Mouse (Mus musculus) megakaryocyte progenitor cell, adult 5-6 weeks (primary cell): ENCODE measurements around the gene Clec3a. TPM values are rescaled to one million over a fixed set of nuclear protein-coding genes. Genes with fewer than 3 reads are reported as not detected.

Experiments
- ATAC-seq: replicated peaks from 2 replicates; pipeline ENCODE4 v1.8.0; 2016; ENCODE audit warnings: mild to moderate bottlenecking, moderate TSS enrichment, inconsistent platforms; ENCODE audit not compliant: poor library complexity
- total RNA-seq, 2 experiments: library from RNA; stranded (forward) in 1 of 2; stranded (reverse) in 1 of 2; fragments of 157-497, 149-512 nt in 1 of 2; fragments of 200-1000 nt in 1 of 2; gene quantifications; 2 replicates each; pipeline versions ENCODE4 v1.2.3 to v1.2.4; 2015 to 2017

Gene Clec3a
- total RNA-seq, 2 experiments from 2014 or later: not detected

GRCm38 (mm10) chr8:114455953-114456352 lies 38.1 kb downstream of the Clec3a start:
- no peak for ATAC-seq

- no peak for ATAC-seq
Measured at GRCm38 (mm10) chr8:114458113-114458784, 40.4 kb downstream of the Clec3a start.

GRCm38 (mm10) chr8:114460600-114460999 lies 42.7 kb downstream of the Clec3a start:
- peak; percentile 57 for ATAC-seq

GRCm38 (mm10) chr8:114462591-114462990 lies 44.7 kb downstream of the Clec3a start:
- ATAC-seq: no peak

GRCm38 (mm10) chr8:114463305-114463704 lies 45.4 kb downstream of the Clec3a start:
- ATAC-seq: no peak; the same call in 1 of the 2 replicates

- ATAC-seq: no peak
Measured at GRCm38 (mm10) chr8:114468526-114469207, 50.8 kb downstream of the Clec3a start.

GRCm38 (mm10) chr8:114469208-114469590 lies 51.3 kb downstream of the Clec3a start:
- ATAC-seq: no peak

- peak; percentile 66 for ATAC-seq
Measured at GRCm38 (mm10) chr8:114473546-114473945, 55.7 kb downstream of the Clec3a start.

Other genes starting within 250 kb of the Clec3a start
- not detected in 2 replicates for gene Vat1l, start 212.5 kb upstream of the Clec3a start, total RNA-seq (2015)
- not detected in 2 replicates for gene Vat1l, start 212.5 kb upstream of the Clec3a start, total RNA-seq (2017)
- 10.6 and 11.2 TPM in 2 replicates for gene Wwox, start 21.6 kb downstream of the Clec3a start, total RNA-seq (2015)
- gene Wwox, start 21.6 kb downstream of the Clec3a start, total RNA-seq (2017): 11.3 and 12.2 TPM in 2 replicates